Mouse (Mus musculus) brain, embryonic 14.5 days (tissue): ENCODE data around the gene Rps29.

Experiments
- CTCF ChIP-seq: fragments of 200-500 bp; IDR thresholded peaks from 2 replicates; pipeline ENCODE4 v1.5.1; 2012; ENCODE audit warnings: inconsistent platforms, mild to moderate bottlenecking, moderate library complexity, borderline replicate concordance; ENCODE audit not compliant: insufficient read depth, insufficient read length; ENCODE audit errors: extremely low read depth
- POLR2A ChIP-seq: fragments of 200-500 bp; IDR thresholded peaks from 2 replicates; pipeline ENCODE4 v1.6.1; 2012; ENCODE audit warnings: mild to moderate bottlenecking, inconsistent platforms, borderline replicate concordance; ENCODE audit not compliant: poor library complexity, insufficient read depth, insufficient read length, severe bottlenecking; ENCODE audit errors: extremely low read depth

GRCm38 (mm10) chr12:69167656-69168460 is 8.9 kb upstream of the Rps29 start:
- TF ChIP-seq POLR2A (no peak), CTCF (no peak)
